Comparison of ENCODE assay signal across 26 mouse cellular contexts in the genomic region with DNA sequence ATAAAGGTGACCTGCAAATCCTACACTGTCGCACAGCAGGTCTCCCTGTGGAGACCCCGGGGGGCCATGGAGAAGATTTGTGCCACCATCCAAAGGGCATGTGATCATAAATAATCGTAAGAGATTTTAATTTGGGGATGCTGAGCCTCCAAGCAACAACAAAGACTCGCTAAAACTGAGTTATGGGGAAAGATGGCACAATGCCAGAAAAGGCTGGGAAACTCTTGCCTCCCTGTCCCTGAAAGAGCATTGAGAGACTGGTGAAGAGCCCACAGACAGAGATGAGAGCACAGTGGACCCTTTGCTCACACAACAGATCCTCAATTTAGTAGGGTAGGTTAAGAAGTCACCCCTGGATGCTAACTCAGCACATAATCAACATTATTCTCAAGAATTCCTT.
DNase-seq lines count a peak whose midpoint lies in the region; ATAC-seq and TF ChIP-seq lines count a peak whose summit lies in the region.
"Had no signal": no experiment of that assay in that cellular context is flagged by ENCODE, and none has a peak within 500 bp of the region (broad histone marks: within the 10 kb centered on the region; RNA-seq: fewer than 3 reads in every experiment).

No protein-coding gene starts in this region.

- no peak for ATAC-seq in embryonic facial prominence, embryonic 14.5 days (ENCODE audit: low read depth)
- no peak for ATAC-seq in kidney, postnatal 0 days (replicated peaks; ENCODE audit: low FRiP score, low read depth)
- ATAC-seq: forebrain, postnatal 0 days; inflammation-experienced regulatory T-cells, adult 6 months; intestine, embryonic 16.5 days; Patski had no signal

- H3K9me3 ChIP-seq in embryonic facial prominence, embryonic 14.5 days (ENCODE audit: control insufficient read depth, low read length), result no peaks in the 10 kb centered on the region
- no peaks in the 10 kb centered on the region for H3K9me3 ChIP-seq in embryonic facial prominence, embryonic 10.5 days
- no peaks in the 10 kb centered on the region for H3K9me3 ChIP-seq in kidney, postnatal 0 days (replicated peaks; ENCODE audit: low read length)
- H3K9me3 ChIP-seq: embryonic facial prominence, embryonic 12.5 days; forebrain, embryonic 12.5 days; hindbrain, embryonic 12.5 days; hindbrain, embryonic 15.5 days had no signal

- no peak overlapping the region for H3K9ac ChIP-seq in embryonic facial prominence, embryonic 14.5 days (ENCODE audit: low read depth, low read length)
- no peak overlapping the region for H3K9ac ChIP-seq in kidney, postnatal 0 days (ENCODE audit: low read depth, low read length)
- H3K9ac ChIP-seq: embryonic facial prominence, embryonic 12.5 days; forebrain, embryonic 12.5 days; forebrain, postnatal 0 days; hindbrain, embryonic 12.5 days; hindbrain, embryonic 15.5 days had no signal

- H3K4me1 ChIP-seq in embryonic facial prominence, embryonic 14.5 days (ENCODE audit: control insufficient read depth, insufficient read depth, low read length), result no peaks in the 10 kb centered on the region
- no peaks in the 10 kb centered on the region for H3K4me1 ChIP-seq in embryonic facial prominence, embryonic 10.5 days
- H3K4me1 ChIP-seq in kidney, postnatal 0 days (replicated peaks; ENCODE audit: insufficient read depth, low read length), result no peaks in the 10 kb centered on the region
- H3K4me1 ChIP-seq: embryonic facial prominence, embryonic 12.5 days; forebrain, embryonic 12.5 days; hindbrain, embryonic 12.5 days; hindbrain, embryonic 15.5 days had no signal

- DNase-seq in embryonic facial prominence, embryonic 14.5 days (ENCODE audit: low spot score), result peak; percentile 16
- no peak for DNase-seq in embryonic facial prominence, embryonic 10.5 days (ENCODE audit: low spot score)
- DNase-seq in kidney, postnatal 0 days (ENCODE audit: low spot score), result peak; percentile 31
- no peak for DNase-seq in kidney, postnatal 10 days
- DNase-seq in retina, postnatal 1 day, result peak; percentile 48
- no peak for DNase-seq in retina, embryonic 14.5 days (ENCODE audit: low spot score)
- DNase-seq: adrenal gland, postnatal 10 days; adrenal gland, postnatal 36 days; B cell, adult 2 months; cerebellum, adult 11 months; cerebellum, adult 8-10 months; cerebellum, postnatal 14 days; forebrain, postnatal 0 days; gastrocnemius, adult 2 months; gastrocnemius, postnatal 14 days; heart, adult 11 months had no signal

- WGBS in embryonic facial prominence, embryonic 14.5 days, result 77% methylated on average over 4 of the region's 4 CpGs
- 84% methylated on average over 4 of the region's 4 CpGs for WGBS in embryonic facial prominence, embryonic 10.5 days
- 51% methylated on average over 4 of the region's 4 CpGs for WGBS in kidney, postnatal 0 days

- H3K4me2 ChIP-seq in embryonic facial prominence, embryonic 14.5 days (ENCODE audit: low read depth, low read length), result no peak overlapping the region
- no peak overlapping the region for H3K4me2 ChIP-seq in kidney, postnatal 0 days (ENCODE audit: low read length)
- H3K4me2 ChIP-seq: embryonic facial prominence, embryonic 12.5 days; forebrain, embryonic 12.5 days; heart, embryonic 11.5 days; hindbrain, embryonic 12.5 days; hindbrain, embryonic 15.5 days had no signal

- H3K36me3 ChIP-seq in embryonic facial prominence, embryonic 14.5 days (ENCODE audit: control insufficient read depth, insufficient read depth, low read length), result no peaks in the 10 kb centered on the region
- H3K36me3 ChIP-seq in embryonic facial prominence, embryonic 10.5 days (replicated peaks), result no peaks in the 10 kb centered on the region
- no peaks in the 10 kb centered on the region for H3K36me3 ChIP-seq in kidney, postnatal 0 days (ENCODE audit: insufficient read depth, low read length)
- H3K36me3 ChIP-seq: embryonic facial prominence, embryonic 12.5 days; forebrain, embryonic 12.5 days; G1E; hindbrain, embryonic 12.5 days; hindbrain, embryonic 15.5 days had no signal

- H3K4me3 ChIP-seq in embryonic facial prominence, embryonic 14.5 days (ENCODE audit: low read depth, low read length), result no peak overlapping the region
- no peak overlapping the region for H3K4me3 ChIP-seq in embryonic facial prominence, embryonic 10.5 days
- no peak overlapping the region for H3K4me3 ChIP-seq in kidney, postnatal 0 days (replicated peaks; ENCODE audit: low read depth, low read length)
- H3K4me3 ChIP-seq: embryonic facial prominence, embryonic 12.5 days; erythroblast, embryonic 14.5 days; forebrain, embryonic 12.5 days; gastrocnemius, adult 2 months; hindbrain, embryonic 12.5 days; hindbrain, embryonic 15.5 days had no signal

- TF ChIP-seq CTCF in kidney, postnatal 0 days (IDR thresholded peaks at IDR 0.05; ENCODE audit: low read depth), result no peak

- H3K27ac ChIP-seq in embryonic facial prominence, embryonic 14.5 days (replicated peaks; ENCODE audit: low read depth, low read length), result no peak overlapping the region
- H3K27ac ChIP-seq in embryonic facial prominence, embryonic 10.5 days (replicated peaks), result no peak overlapping the region
- no peak overlapping the region for H3K27ac ChIP-seq in kidney, postnatal 0 days
- H3K27ac ChIP-seq: embryonic facial prominence, embryonic 12.5 days; forebrain, embryonic 12.5 days; gastrocnemius, adult 2 months; hindbrain, embryonic 12.5 days; hindbrain, embryonic 15.5 days had no signal

- H3K27me3 ChIP-seq in embryonic facial prominence, embryonic 14.5 days (replicated peaks; ENCODE audit: control insufficient read depth, insufficient read depth, low read length), result no peaks in the 10 kb centered on the region
- H3K27me3 ChIP-seq in embryonic facial prominence, embryonic 10.5 days (replicated peaks; ENCODE audit: low read depth, poor library complexity, severe bottlenecking), result no peaks in the 10 kb centered on the region
- no peaks in the 10 kb centered on the region for H3K27me3 ChIP-seq in kidney, postnatal 0 days (ENCODE audit: insufficient read depth, low read length)
- H3K27me3 ChIP-seq: embryonic facial prominence, embryonic 12.5 days; forebrain, embryonic 12.5 days; hindbrain, embryonic 12.5 days; hindbrain, embryonic 15.5 days; Patski had no signal

Comparison
In these comparisons a context has a peak if more than half of its experiments do, and no peak if none do; other contexts are left out.
1. DNase-seq: peak in embryonic facial prominence, embryonic 14.5 days (single experiment), kidney, postnatal 0 days (single experiment) and retina, postnatal 1 day (single experiment); none in embryonic facial prominence, embryonic 10.5 days (single experiment), kidney, postnatal 10 days (single experiment) and retina, embryonic 14.5 days (single experiment).